Mouse (Mus musculus) intestine, postnatal 0 days (tissue): ENCODE measurements around the gene Tarsl2. TPM values are rescaled to one million over a fixed set of nuclear protein-coding genes. Genes with fewer than 3 reads are reported as not detected.

Experiments
- ATAC-seq: fragments of 200-750 bp; cut with Nextera tagmentation; 2 replicates; pipeline ENCODE4 v1.8.0; 2017; ENCODE audit warnings: mild to moderate bottlenecking, moderate TSS enrichment, moderate library complexity
- H3K27ac ChIP-seq: fragments of 300-500 bp; sonication (generic); 2 replicates; pipeline ENCODE4 v1.5.1; 2014; ENCODE audit warnings: mild to moderate bottlenecking, low read depth, low read length, moderate library complexity
- H3K27me3 ChIP-seq: fragments of 300-500 bp; sonication (generic); replicated peaks from 2 replicates; pipeline ENCODE4 v1.6.1; 2014; ENCODE audit warnings: low read length, mixed read lengths; ENCODE audit not compliant: control insufficient read depth, insufficient read depth
- H3K36me3 ChIP-seq: fragments of 300-500 bp; sonication (generic); 2 replicates; pipeline ENCODE4 v1.6.1; 2014; ENCODE audit warnings: mild to moderate bottlenecking, moderate library complexity; ENCODE audit not compliant: control insufficient read depth, insufficient read depth
- H3K4me1 ChIP-seq: fragments of 300-500 bp; sonication (generic); replicated peaks from 2 replicates; pipeline ENCODE4 v1.6.1; 2014; ENCODE audit warnings: antibody characterized with exemption, low read length, mixed read lengths; ENCODE audit not compliant: control insufficient read depth, insufficient read depth
- H3K4me2 ChIP-seq: fragments of 300-500 bp; sonication (generic); replicated peaks from 2 replicates; pipeline ENCODE4 v1.6.1; 2014; ENCODE audit warnings: low read depth, mild to moderate bottlenecking, moderate library complexity
- H3K4me3 ChIP-seq: fragments of 300-500 bp; sonication (generic); 2 replicates; pipeline ENCODE4 v1.5.1; 2014; ENCODE audit warnings: low read depth, low read length
- H3K9ac ChIP-seq: fragments of 300-500 bp; sonication (generic); 2 replicates; pipeline ENCODE4 v1.6.1; 2014; ENCODE audit warnings: mild to moderate bottlenecking, low read depth, low read length
- H3K9me3 ChIP-seq: fragments of 300-500 bp; sonication (generic); 2 replicates; pipeline ENCODE4 v1.6.1; 2016; ENCODE audit warnings: mixed run types; ENCODE audit not compliant: control insufficient read depth
- CTCF ChIP-seq: sonication (generic); IDR thresholded peaks from 2 replicates; pipeline ENCODE4 v1.5.1; 2016; ENCODE audit warnings: low read depth, mild to moderate bottlenecking, control low read depth, antibody characterized with exemption, moderate library complexity
- WGBS: fragments of 180-500 bp; shearing (Covaris S2); extraction: QIAGEN DNeasy Blood & Tissue Kit; methylation state at CpG from one replicate; pipeline ENCODE4 v1.1.7; 2014; 5-methylcytosine and 5-hydroxymethylcytosine counted together
- polyA plus RNA-seq: library from polyadenylated mRNA; unstranded; fragments of >200 nt; fragmentation: Nextera tagmentation; extraction: Ambion mirVana; gene quantifications from 2 replicates; pipeline ENCODE4 v1.2.1, GENCODE M21; 2015

Gene Tarsl2
- polyA plus RNA-seq, 1 experiment from 2014 or later: 3.8 TPM

DNA sequence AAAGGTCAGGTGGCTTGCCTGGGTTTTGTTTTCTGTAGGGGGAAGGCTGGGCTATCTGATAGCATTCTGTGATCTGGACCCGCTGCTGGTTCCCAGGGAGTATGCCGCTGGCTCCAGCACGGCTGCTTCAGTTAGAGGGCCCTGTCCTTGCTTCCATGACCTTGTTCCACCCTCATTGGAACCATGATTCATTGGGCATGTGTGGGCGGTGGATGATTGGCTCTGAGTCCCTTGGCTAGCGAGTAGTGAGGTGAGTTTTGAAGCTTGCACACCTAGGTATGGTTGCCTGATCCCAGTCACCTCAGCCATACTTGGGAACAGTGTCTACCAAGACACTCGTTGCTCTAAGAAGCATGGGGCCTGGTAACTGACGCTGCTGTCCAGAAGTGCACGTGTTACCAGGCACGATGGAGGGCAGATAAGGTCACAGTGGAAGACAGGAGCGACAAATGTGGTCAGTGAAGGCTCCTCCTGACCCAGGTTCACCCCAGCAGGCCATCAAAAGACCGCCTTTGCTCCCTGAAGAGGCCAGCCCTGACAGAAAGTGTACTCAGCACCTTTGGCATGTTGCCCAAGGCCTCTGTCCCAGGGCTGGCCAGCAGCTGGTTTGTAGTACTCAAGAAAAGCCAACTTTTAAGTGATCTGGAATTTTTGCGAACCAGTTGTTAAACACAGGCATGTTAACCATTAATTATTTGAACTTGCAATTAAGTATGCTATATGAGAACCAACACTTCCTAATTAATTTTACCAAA lies 92.8 kb downstream of the Tarsl2 start:
- TF ChIP-seq CTCF: no peak
- H3K36me3 ChIP-seq: no peaks in the 10 kb centered on the region
- H3K9ac ChIP-seq: no peak overlapping the region
- H3K9me3 ChIP-seq: no peaks in the 10 kb centered on the region
- no peak overlapping the region for H3K4me2 ChIP-seq
- no peak for ATAC-seq
- no peaks in the 10 kb centered on the region for H3K4me1 ChIP-seq
- H3K27ac ChIP-seq: no peak overlapping the region
- 59% methylated on average over 12 of the region's 12 CpGs for WGBS
- H3K4me3 ChIP-seq: no peak overlapping the region
- H3K27me3 ChIP-seq: 0 out of 2 replicates have a peak, but pooled peaks cover 3% of the 10 kb centered on the region

Other genes starting within 250 kb of the Tarsl2 start
- gene Tjp1, start 117.1 kb upstream of the Tarsl2 start, polyA plus RNA-seq: 9.7 and 10.5 TPM in 2 replicates
- 55.2 and 62.4 TPM in 2 replicates for gene Tm2d3, start 46.3 kb downstream of the Tarsl2 start, polyA plus RNA-seq
- 4.7 and 5.3 TPM in 2 replicates for gene Pcsk6, start 216.8 kb downstream of the Tarsl2 start, polyA plus RNA-seq